Mouse (Mus musculus) liver, embryonic 11.5 days (tissue): ENCODE measurements around the gene 3110040N11Rik. TPM values are rescaled to one million over a fixed set of nuclear protein-coding genes. Genes with fewer than 3 reads are reported as not detected.

ENCODE experiments used
- ATAC-seq: fragments of 200-750 bp; cut with Nextera tagmentation; replicated peaks from 2 replicates; pipeline ENCODE4 v1.8.0; 2017; ENCODE audit warnings: moderate number of reproducible peaks, mild to moderate bottlenecking, moderate TSS enrichment, moderate library complexity; ENCODE audit not compliant: low FRiP score
- DNase-seq: peaks from one replicate; pipeline ENCODE4 v3.0.0-alpha.2; 2017; ENCODE audit warnings: low spot score
- H3K27ac ChIP-seq: fragments of 300-500 bp; sonication (generic); 2 replicates; pipeline ENCODE4 v1.5.1; 2014; ENCODE audit warnings: mild to moderate bottlenecking, low read depth, low read length, control low read depth
- H3K27me3 ChIP-seq: fragments of 300-500 bp; sonication (generic); replicated peaks from 2 replicates; pipeline ENCODE4 v1.6.1; 2014; ENCODE audit warnings: low read length, mixed read lengths; ENCODE audit not compliant: control insufficient read depth, insufficient read depth
- H3K36me3 ChIP-seq: fragments of 300-500 bp; sonication (generic); 2 replicates; pipeline ENCODE4 v1.6.1; 2014; ENCODE audit warnings: mild to moderate bottlenecking, low read length, moderate library complexity, mixed read lengths; ENCODE audit not compliant: control insufficient read depth, insufficient read depth
- H3K4me1 ChIP-seq: fragments of 300-500 bp; sonication (generic); replicated peaks from 2 replicates; pipeline ENCODE4 v1.6.1; 2014; ENCODE audit warnings: low read length, mixed read lengths; ENCODE audit not compliant: control insufficient read depth, insufficient read depth
- H3K4me2 ChIP-seq: fragments of 300-500 bp; sonication (generic); 2 replicates; pipeline ENCODE4 v1.6.1; 2014; ENCODE audit warnings: mild to moderate bottlenecking, control low read depth, moderate library complexity
- H3K4me3 ChIP-seq: fragments of 300-500 bp; sonication (generic); 2 replicates; pipeline ENCODE4 v1.5.1; 2014; ENCODE audit warnings: low read depth, low read length, control low read depth
- H3K9ac ChIP-seq: fragments of 300-500 bp; sonication (generic); 2 replicates; pipeline ENCODE4 v1.6.1; 2014; ENCODE audit warnings: low read depth, low read length, control low read depth
- H3K9me3 ChIP-seq: fragments of 300-500 bp; sonication (generic); 2 replicates; pipeline ENCODE4 v1.6.1; 2016; ENCODE audit warnings: low read length, inconsistent platforms, mixed read lengths; ENCODE audit not compliant: control insufficient read depth
- WGBS: fragments of 180-500 bp; shearing (Covaris S2); extraction: QIAGEN DNeasy Blood & Tissue Kit; methylation state at CpG from one replicate; pipeline ENCODE4 v1.1.7; 2014; 5-methylcytosine and 5-hydroxymethylcytosine counted together
- polyA plus RNA-seq: library from polyadenylated mRNA; unstranded; fragments of >200 nt; fragmentation: Nextera tagmentation; extraction: Ambion mirVana; gene quantifications from 2 replicates; pipeline ENCODE4 v1.2.1, GENCODE M21; 2014

The 3110040N11Rik gene
- polyA plus RNA-seq, 1 experiment from 2014 or later: 58.9 TPM

GRCm38 (mm10) chr7:81824906-81825305 lies 35.6 kb upstream of the 3110040N11Rik start:
- 67% methylated on average over 3 of the region's 3 CpGs for WGBS
- H3K4me2 ChIP-seq: no peak overlapping the region
- no peak overlapping the region for H3K27ac ChIP-seq
- H3K4me3 ChIP-seq: no peak overlapping the region
- H3K9me3 ChIP-seq: no peaks in the 10 kb centered on the region
- no peak for ATAC-seq
- H3K9ac ChIP-seq: no peak overlapping the region
- no peaks in the 10 kb centered on the region for H3K27me3 ChIP-seq
- DNase-seq: no peak
- H3K4me1 ChIP-seq: peaks cover 26% of the 10 kb centered on the region
- no peaks in the 10 kb centered on the region for H3K36me3 ChIP-seq

- no peaks in the 10 kb centered on the region for H3K9me3 ChIP-seq
- DNase-seq (no peak), ATAC-seq (peak; percentile 66; the same call in 1 of the 2 replicates)
- WGBS: 74% methylated on average over 5 of the region's 5 CpGs
- H3K4me3 ChIP-seq: no peak overlapping the region
- no peak overlapping the region for H3K4me2 ChIP-seq
- H3K4me1 ChIP-seq: no peaks in the 10 kb centered on the region
- H3K27me3 ChIP-seq: no peaks in the 10 kb centered on the region
- H3K9ac ChIP-seq: no peak overlapping the region
- 0 out of 2 replicates have a peak, but pooled peaks cover 4% of the 10 kb centered on the region for H3K36me3 ChIP-seq
- H3K27ac ChIP-seq: no peak overlapping the region
Measured at GRCm38 (mm10) chr7:81806067-81806466, 16.8 kb upstream of the 3110040N11Rik start.

GRCm38 (mm10) chr7:81788536-81788935 lies 742 bp downstream of the 3110040N11Rik start:
- Histone ChIP-seq H3K9me3 (no peaks in the 10 kb centered on the region), H3K9ac (peak overlapping the region; percentile 78), H3K27ac (peak overlapping the region; percentile 97), H3K4me3 (peak overlapping the region; percentile 77), H3K27me3 (no peaks in the 10 kb centered on the region), H3K4me1 (peaks cover 5% of the 10 kb centered on the region), H3K36me3 (peaks cover 9% of the 10 kb centered on the region), H3K4me2 (peak overlapping the region; percentile 88)
- WGBS: 3% methylated on average over 5 of the region's 5 CpGs
- no peak for DNase-seq
- ATAC-seq: peak; percentile 53

GRCm38 (mm10) chr7:81777667-81778218 lies 11.5 kb downstream of the 3110040N11Rik start:
- Histone ChIP-seq H3K27me3 (no peaks in the 10 kb centered on the region), H3K36me3 (peaks cover 22% of the 10 kb centered on the region), H3K4me1 (no peaks in the 10 kb centered on the region), H3K9ac (no peak overlapping the region), H3K27ac (no peak overlapping the region), H3K9me3 (no peaks in the 10 kb centered on the region), H3K4me2 (no peak overlapping the region), H3K4me3 (no peak overlapping the region)
- ATAC-seq (no peak), DNase-seq (no peak)
- 77% methylated on average over 10 of the region's 10 CpGs for WGBS

GRCm38 (mm10) chr7:81775325-81775724 lies 14.0 kb downstream of the 3110040N11Rik start:
- 78% methylated on average over 5 of the region's 5 CpGs for WGBS
- Histone ChIP-seq H3K4me3 (no peak overlapping the region), H3K27me3 (no peaks in the 10 kb centered on the region), H3K9me3 (no peaks in the 10 kb centered on the region), H3K4me2 (no peak overlapping the region), H3K4me1 (no peaks in the 10 kb centered on the region), H3K27ac (no peak overlapping the region), H3K36me3 (peaks cover 5% of the 10 kb centered on the region), H3K9ac (no peak overlapping the region)
- ATAC-seq (no peak), DNase-seq (no peak)

GRCm38 (mm10) chr7:81772786-81773539 lies 16.3 kb downstream of the 3110040N11Rik start:
- Histone ChIP-seq H3K4me1 (no peaks in the 10 kb centered on the region), H3K27ac (no peak overlapping the region), H3K9me3 (no peaks in the 10 kb centered on the region), H3K4me2 (no peak overlapping the region), H3K36me3 (no peaks in the 10 kb centered on the region), H3K4me3 (no peak overlapping the region), H3K9ac (no peak overlapping the region), H3K27me3 (no peaks in the 10 kb centered on the region)
- 64% methylated on average over 10 of the region's 10 CpGs for WGBS
- ATAC-seq (no peak), DNase-seq (no peak)

GRCm38 (mm10) chr7:81763110-81763845 lies 26.0 kb downstream of the 3110040N11Rik start:
- Histone ChIP-seq H3K9me3 (no peaks in the 10 kb centered on the region), H3K4me2 (peak overlapping the region; percentile 90), H3K36me3 (no peaks in the 10 kb centered on the region), H3K4me3 (peak overlapping the region; percentile 74), H3K4me1 (peaks cover 3% of the 10 kb centered on the region), H3K27me3 (no peaks in the 10 kb centered on the region), H3K9ac (peak overlapping the region; percentile 78), H3K27ac (peak overlapping the region; percentile 51)
- no peak for DNase-seq
- peak; percentile 62 for ATAC-seq
- under 1% methylated on average over 60 of the region's 60 CpGs for WGBS

- WGBS: under 1% methylated on average over 56 of the region's 56 CpGs
- Histone ChIP-seq H3K9me3 (no peaks in the 10 kb centered on the region), H3K4me3 (peak within 1 kb of the TSS; percentile 74), H3K9ac (peak within 1 kb of the TSS; percentile 78), H3K36me3 (no peaks in the 10 kb centered on the region), H3K4me2 (peak within 1 kb of the TSS; percentile 90), H3K4me1 (peaks cover 3% of the 10 kb centered on the region), H3K27ac (peak within 1 kb of the TSS; percentile 62), H3K27me3 (no peaks in the 10 kb centered on the region)
- ATAC-seq (peak; percentile 94), DNase-seq (peak; percentile 96)
Measured at GRCm38 (mm10) chr7:81762180-81763109, 26.8 kb downstream of the 3110040N11Rik start, which contains the start of gene Ramac. Gene Ramac, plus strand, starts transcription at chr7:81762925.
